Mouse (Mus musculus): ENCODE measurements at regions not wholly inside any gene's neighbourhood (a gene's known extent, or its start where the extent isn't known, plus 50 kb on each side); places are given as distances from the start of the nearest gene placed in this dataset.

DNA sequence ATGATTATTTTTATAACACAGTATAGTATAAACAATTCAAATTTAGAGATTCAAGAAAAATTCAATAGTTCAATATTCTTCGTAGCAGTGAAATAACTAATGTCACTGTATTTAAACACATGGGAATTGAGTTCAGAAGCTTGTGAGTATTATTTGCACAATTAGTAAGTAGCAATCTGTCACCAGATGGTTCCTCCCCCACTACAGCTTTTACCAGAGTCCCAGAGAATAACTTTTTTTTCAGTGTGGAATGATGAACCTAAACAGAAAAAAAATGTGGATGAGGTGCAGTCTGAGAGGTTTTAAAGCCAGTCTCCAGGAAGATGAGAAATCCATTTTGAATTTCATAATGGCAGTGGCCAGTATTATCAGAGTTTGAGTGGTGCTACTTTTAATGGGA lies 414.9 kb upstream of the C9orf72 start:
- no peak for DNase-seq

- no peak for DNase-seq
Measured at GRCm38 (mm10) chr4:35606200-35606599, 380.2 kb upstream of the C9orf72 start.

DNA sequence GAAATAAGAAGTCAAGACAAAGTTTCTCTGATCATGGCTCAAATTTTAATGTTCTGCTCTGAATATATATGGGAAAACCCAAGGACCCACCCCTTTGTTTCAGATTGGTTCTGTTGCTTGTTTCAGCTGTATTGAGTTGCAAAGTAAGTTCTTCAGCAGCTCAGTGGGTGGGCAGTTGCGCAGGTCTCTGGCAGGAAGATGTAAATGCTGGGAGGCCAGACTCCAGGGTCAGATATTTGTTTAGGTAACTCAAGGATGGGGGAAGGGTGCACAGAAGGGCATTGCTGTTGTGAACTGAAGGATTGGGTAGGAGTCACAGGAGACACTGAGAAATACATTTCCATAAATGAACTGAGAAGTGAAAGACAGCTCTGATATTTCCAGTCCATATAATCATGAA lies 352.1 kb upstream of the C9orf72 start:
- no peak for DNase-seq

- no peak for DNase-seq
Measured at GRCm38 (mm10) chr4:35575179-35575974, 349.4 kb upstream of the C9orf72 start.

- peak; percentile 10 for DNase-seq
Measured at GRCm38 (mm10) chr4:35571541-35572447, 345.8 kb upstream of the C9orf72 start.

DNA sequence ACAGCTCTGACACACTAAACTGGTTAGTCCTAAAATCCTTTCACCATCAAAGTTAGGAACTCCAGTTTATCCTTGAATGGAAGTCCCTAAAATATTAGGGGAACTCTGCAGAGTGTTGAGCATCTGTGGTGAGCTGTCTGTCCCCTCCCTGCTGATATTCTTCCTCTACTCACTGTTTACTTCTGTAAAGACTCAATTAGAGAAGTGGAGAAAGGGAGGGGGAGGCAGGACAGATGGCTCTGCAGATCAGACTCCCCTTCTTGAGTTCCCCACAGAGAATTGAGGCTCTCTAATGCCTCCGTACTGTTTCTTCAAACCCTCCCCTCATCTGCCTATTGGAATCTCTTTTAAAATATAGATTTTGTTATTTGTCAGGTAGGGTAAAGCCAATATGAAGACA lies 335.3 kb upstream of the C9orf72 start:
- DNase-seq = no peak

DNA sequence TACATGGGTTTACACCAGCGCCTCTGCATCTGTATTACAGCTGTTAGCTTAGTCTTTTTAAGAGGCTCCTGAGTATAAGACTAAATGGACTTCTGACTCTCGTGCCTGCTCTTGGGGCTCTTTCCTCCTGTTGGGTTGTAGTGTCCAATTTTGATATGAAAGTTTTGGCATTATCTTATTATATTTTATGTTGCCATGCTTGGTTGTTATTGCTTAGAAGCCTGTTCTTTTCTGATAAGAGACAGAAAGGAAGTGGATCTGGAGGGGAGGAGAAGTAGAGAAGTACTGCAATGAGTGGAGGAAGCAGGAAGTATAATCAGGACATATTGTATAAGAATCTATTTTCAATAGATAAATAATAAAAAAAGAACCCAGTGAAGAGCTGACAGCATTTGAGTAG lies 334.0 kb upstream of the C9orf72 start:
- no peak for DNase-seq

GRCm38 (mm10) chr4:35553309-35553708 lies 327.3 kb upstream of the C9orf72 start:
- no peak for DNase-seq

DNA sequence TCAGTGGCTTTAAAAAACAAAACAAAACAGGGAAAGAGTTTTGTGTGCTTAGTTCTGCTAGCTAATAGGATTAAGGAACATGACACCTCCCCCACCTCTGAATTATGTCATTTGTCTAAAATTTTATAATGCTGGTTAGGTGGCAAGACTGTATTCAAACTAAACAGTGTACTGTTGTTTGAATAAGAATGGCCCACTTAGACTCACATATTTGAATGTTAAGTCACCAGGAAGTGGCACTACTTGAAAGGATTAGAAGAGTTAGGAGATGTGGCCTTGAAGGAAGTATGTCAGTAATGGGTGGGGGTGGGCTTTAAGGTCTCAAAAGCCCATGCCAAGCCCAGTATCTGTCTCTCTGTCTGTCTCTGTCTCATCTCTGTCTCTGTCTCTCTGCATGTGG lies 326.0 kb upstream of the C9orf72 start:
- no peak for DNase-seq

DNA sequence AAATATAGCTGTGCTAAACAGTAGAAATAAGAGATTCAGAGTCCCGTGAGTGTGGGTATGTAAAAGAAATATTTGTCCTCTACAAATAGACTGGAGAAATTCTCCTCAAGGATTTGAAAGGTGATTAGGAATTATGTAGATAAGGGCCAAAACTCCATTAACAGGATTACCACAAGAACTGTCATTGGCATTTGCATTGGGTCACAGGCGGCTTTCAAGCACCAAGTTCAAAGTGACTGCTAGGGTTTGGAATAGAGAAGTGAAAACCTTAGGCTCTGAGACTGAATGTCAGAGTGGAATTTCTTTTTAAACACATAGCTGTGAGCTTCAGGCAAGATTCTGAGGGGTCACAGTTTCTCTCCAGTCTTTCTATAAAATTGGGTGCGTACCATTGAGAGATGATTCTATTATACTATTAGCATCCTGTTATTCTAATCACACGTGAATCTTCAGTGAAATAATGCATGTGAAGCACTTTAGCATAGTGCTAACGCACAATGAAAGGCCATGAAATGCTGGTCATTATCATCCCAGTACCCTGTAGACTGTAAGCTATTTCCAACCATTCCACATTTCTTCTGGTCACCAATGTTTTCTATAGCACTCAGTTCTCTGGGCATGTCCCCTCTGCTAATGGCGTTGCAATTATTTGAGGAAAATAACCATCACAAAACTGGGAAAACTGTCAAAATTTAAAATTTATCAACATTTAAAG lies 308.7 kb upstream of the C9orf72 start:
- no peak for DNase-seq

- DNase-seq = no peak
Measured at GRCm38 (mm10) chr4:35534154-35534553, 308.2 kb upstream of the C9orf72 start.

Data from embryo, embryonic 11 days (tissue).